Mouse (Mus musculus) liver, adult 2 months (tissue): ENCODE measurements at regions not wholly inside any gene's neighbourhood (a gene's known extent, or its start where the extent isn't known, plus 50 kb on each side); places are given as distances from the start of the nearest gene placed in this dataset.

Experiments used
- DNase-seq: peaks from one replicate; pipeline ENCODE4 v3.0.0-alpha.2; 2011; ENCODE audit warnings: low read depth, low spot score; ENCODE audit errors: extremely low read depth
- H3K27ac ChIP-seq: fragments of 200-500 bp; replicated peaks from 2 replicates; pipeline ENCODE4 v1.5.1; 2012; ENCODE audit warnings: low read depth, mild to moderate bottlenecking, control low read depth, inconsistent platforms, low read length; ENCODE audit not compliant: insufficient read depth
- H3K27me3 ChIP-seq: fragments of 200-500 bp; 2 replicates; pipeline ENCODE4 v1.6.1; 2012; ENCODE audit warnings: mild to moderate bottlenecking, moderate library complexity, low read length, inconsistent platforms; ENCODE audit not compliant: control insufficient read depth, insufficient read depth
- H3K36me3 ChIP-seq: fragments of 200-500 bp; 2 replicates; pipeline ENCODE4 v1.6.1; 2012; ENCODE audit warnings: low read length, inconsistent platforms; ENCODE audit not compliant: control insufficient read depth, insufficient read depth
- H3K4me1 ChIP-seq: fragments of 200-500 bp; 2 replicates; pipeline ENCODE4 v1.6.1; 2011; ENCODE audit warnings: low read length; ENCODE audit not compliant: control insufficient read depth, insufficient read depth
- H3K4me3 ChIP-seq: fragments of 200-500 bp; 2 replicates; pipeline ENCODE4 v1.5.1; 2011; ENCODE audit warnings: low read depth, mild to moderate bottlenecking, control low read depth, low read length, moderate library complexity; ENCODE audit not compliant: insufficient read depth
- H3K79me2 ChIP-seq: fragments of 200-500 bp; 2 replicates; pipeline ENCODE4 v1.6.1; 2012; ENCODE audit warnings: inconsistent platforms, mild to moderate bottlenecking, low read length, moderate library complexity; ENCODE audit not compliant: control insufficient read depth, insufficient read depth
- H3K9ac ChIP-seq: fragments of 200-500 bp; 2 replicates; pipeline ENCODE4 v1.6.1; 2012; ENCODE audit warnings: low read depth, mild to moderate bottlenecking, control low read depth, inconsistent platforms, low read length
- CTCF ChIP-seq: fragments of 200-500 bp; IDR thresholded peaks from 2 replicates; pipeline ENCODE4 v1.5.1; 2011; ENCODE audit warnings: low read depth, low read length, control low read depth
- POLR2A ChIP-seq: fragments of 200-500 bp; IDR thresholded peaks from 2 replicates; pipeline ENCODE4 v1.6.1; 2011; ENCODE audit warnings: low read length, control low read depth; ENCODE audit not compliant: insufficient read depth; ENCODE audit errors: extremely low read depth
- WGBS: fragments of 180-500 bp; shearing (Covaris S2); methylation state at CpG from one replicate; pipeline ENCODE4 v1.1.7; 2018; 5-methylcytosine and 5-hydroxymethylcytosine counted together

GRCm38 (mm10) chr13:6060229-6060845 is 199.1 kb downstream of the Klf6 start:
- WGBS, result 40% methylated on average over 8 of the region's 8 CpGs
- DNase-seq, result no peak
- TF ChIP-seq POLR2A (no peak), CTCF (no peak)
- Histone ChIP-seq H3K4me1 (peaks cover 8% of the 10 kb centered on the region), H3K79me2 (no peaks in the 10 kb centered on the region), H3K4me3 (no peak overlapping the region), H3K36me3 (no peaks in the 10 kb centered on the region), H3K9ac (no peak overlapping the region), H3K27ac (no peak overlapping the region), H3K27me3 (no peaks in the 10 kb centered on the region; the same call in 1 of the 2 replicates)

- Histone ChIP-seq H3K9ac (no peak overlapping the region), H3K27ac (no peak overlapping the region), H3K4me3 (no peak overlapping the region), H3K36me3 (no peaks in the 10 kb centered on the region), H3K4me1 (peaks cover 8% of the 10 kb centered on the region), H3K79me2 (no peaks in the 10 kb centered on the region), H3K27me3 (no peaks in the 10 kb centered on the region)
- TF ChIP-seq POLR2A (no peak), CTCF (no peak)
- 81% methylated on average over 4 of the region's 4 CpGs for WGBS
- DNase-seq, result no peak
Measured at GRCm38 (mm10) chr13:6062305-6062704, 201.0 kb downstream of the Klf6 start.

- H3K79me2 ChIP-seq, result no peaks in the 10 kb centered on the region
- TF ChIP-seq POLR2A (no peak), CTCF (no peak)
- H3K9ac ChIP-seq, result no peak overlapping the region
- H3K36me3 ChIP-seq, result no peaks in the 10 kb centered on the region
- no peak for DNase-seq
- peaks cover 8% of the 10 kb centered on the region for H3K4me1 ChIP-seq
- no peaks in the 10 kb centered on the region for H3K27me3 ChIP-seq
- WGBS, result 92% methylated on average over 3 of the region's 3 CpGs
- no peak overlapping the region for H3K27ac ChIP-seq
- no peak overlapping the region for H3K4me3 ChIP-seq
Measured at GRCm38 (mm10) chr13:6062729-6063386, 201.6 kb downstream of the Klf6 start.

- H3K27ac ChIP-seq, result no peak overlapping the region
- no peaks in the 10 kb centered on the region for H3K4me1 ChIP-seq
- no peaks in the 10 kb centered on the region for H3K36me3 ChIP-seq
- WGBS, result 83% methylated on average over 4 of the region's 4 CpGs
- no peaks in the 10 kb centered on the region for H3K27me3 ChIP-seq
- no peak for DNase-seq
- no peak overlapping the region for H3K9ac ChIP-seq
- no peak for TF ChIP-seq POLR2A
- no peak for TF ChIP-seq CTCF
- no peak overlapping the region for H3K4me3 ChIP-seq
- no peaks in the 10 kb centered on the region for H3K79me2 ChIP-seq
Measured at GRCm38 (mm10) chr13:6076978-6077825, 215.9 kb downstream of the Klf6 start.

GRCm38 (mm10) chr13:6085891-6086290 is 224.6 kb downstream of the Klf6 start:
- H3K79me2 ChIP-seq, result no peaks in the 10 kb centered on the region
- H3K4me1 ChIP-seq, result no peaks in the 10 kb centered on the region
- no peak overlapping the region for H3K27ac ChIP-seq
- no peak for DNase-seq
- no peaks in the 10 kb centered on the region for H3K36me3 ChIP-seq
- H3K9ac ChIP-seq, result no peak overlapping the region
- TF ChIP-seq CTCF (no peak), POLR2A (no peak)
- no peak overlapping the region for H3K4me3 ChIP-seq
- 79% methylated on average over 2 of the region's 2 CpGs for WGBS
- no peaks in the 10 kb centered on the region for H3K27me3 ChIP-seq
